Mouse (Mus musculus): Measurements from ENCODE around the gene Tsr3. TPM values are rescaled to one million over a fixed set of nuclear protein-coding genes. Genes with fewer than 3 reads are reported as not detected.
"Not testable (repeated sequence)": the region's sequence is repeated elsewhere in the genome, so short reads cannot be mapped to it uniquely, and the experiment has no call there.

Gene Tsr3
- polyA plus RNA-seq, 1 experiment from 2014 or later, result 19.7 TPM

DNA sequence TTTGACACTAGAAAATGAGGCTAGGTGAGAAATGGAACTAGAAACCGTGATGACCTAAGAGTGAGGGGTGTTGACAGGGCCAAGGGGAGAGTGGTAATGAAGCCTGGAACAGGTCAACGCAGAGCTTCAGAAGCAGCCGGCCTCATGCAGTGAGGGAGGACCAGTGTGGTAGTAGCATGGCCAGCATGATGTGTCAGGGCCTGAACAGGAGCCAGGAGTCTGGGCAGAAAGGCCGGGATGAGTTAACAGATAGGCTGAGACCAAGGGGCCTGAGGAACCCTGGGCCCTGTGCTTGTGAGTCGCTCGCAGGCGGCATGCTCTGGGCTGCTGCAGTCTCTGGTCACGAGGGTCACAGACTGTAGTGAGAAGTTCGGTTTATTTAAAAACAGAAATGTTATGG, 21.0 kb upstream of the Tsr3 start:
- Histone ChIP-seq H3K36me3 (replicated peaks; ENCODE audit: insufficient read depth, low read length) (peaks cover 33% of the 10 kb centered on the region), H3K4me1 (ENCODE audit: insufficient read depth) (peaks cover 25% of the 10 kb centered on the region), H3K4me3 (ENCODE audit: low read depth, low read length) (no peak overlapping the region), H3K27me3 (ENCODE audit: insufficient read depth, low read length) (no peaks in the 10 kb centered on the region), H3K27ac (ENCODE audit: low read depth) (no peak overlapping the region), H3K4me2 (ENCODE audit: low read depth, low read length) (no peak overlapping the region), H3K9me3 (ENCODE audit: low read length) (no peaks in the 10 kb centered on the region), H3K9ac (replicated peaks) (no peak overlapping the region)
- TF ChIP-seq CTCF (IDR thresholded peaks at IDR 0.05; ENCODE audit: low read depth) (no peak), EP300 (IDR thresholded peaks at IDR 0.05; ENCODE audit: low read depth) (no peak)
- DNase-seq (no peak), ATAC-seq (no peak)
- 84% methylated on average over 9 of the region's 9 CpGs for WGBS (ENCODE audit: insufficient replicate concordance)

DNA sequence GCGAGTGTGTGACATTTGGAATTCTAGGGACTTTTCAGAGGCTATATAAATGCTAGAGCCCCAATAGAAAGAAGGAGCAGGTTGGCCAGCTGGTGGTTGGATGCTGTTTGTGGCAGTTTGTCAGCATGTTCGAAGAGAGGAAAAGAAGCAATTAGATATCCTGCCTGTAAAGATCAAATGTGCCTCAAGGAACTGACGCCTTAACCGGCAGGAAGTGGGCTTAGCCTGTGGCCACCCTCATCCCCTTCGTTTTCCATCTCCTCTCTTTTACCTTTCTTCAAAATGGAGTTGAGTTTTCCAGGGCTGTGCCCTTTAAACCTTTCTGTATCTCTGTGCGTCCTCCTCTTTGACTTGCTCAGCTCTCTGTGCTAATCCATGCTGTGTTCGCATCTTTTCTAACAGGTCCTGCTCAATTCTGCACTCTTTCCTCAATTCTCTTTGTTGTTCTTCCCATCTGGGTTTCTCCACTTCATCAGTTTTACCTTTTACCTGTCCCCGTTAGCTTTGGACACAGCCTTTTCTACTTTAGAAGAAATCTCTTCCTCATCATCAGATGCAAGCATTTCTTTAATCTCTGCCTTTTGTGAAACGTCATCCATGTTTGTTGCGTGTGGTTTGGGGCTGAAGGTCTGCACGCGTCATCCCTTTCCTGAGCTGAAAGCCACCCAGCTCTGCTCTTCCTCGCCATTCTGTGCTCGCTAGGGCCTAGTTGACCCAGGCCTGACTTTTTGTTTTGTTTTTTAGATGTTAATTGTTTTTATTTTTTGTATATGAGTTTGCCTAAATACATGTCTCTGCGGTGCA, 20.3 kb upstream of the Tsr3 start:
- DNase-seq, result no peak
- Histone ChIP-seq H3K4me2 (ENCODE audit: low read depth, low read length) (no peak overlapping the region), H3K4me1 (ENCODE audit: insufficient read depth) (peaks cover 30% of the 10 kb centered on the region), H3K36me3 (replicated peaks; ENCODE audit: insufficient read depth, low read length) (peaks cover 25% of the 10 kb centered on the region), H3K4me3 (ENCODE audit: low read depth, low read length) (no peak overlapping the region), H3K27ac (ENCODE audit: low read depth) (no peak overlapping the region), H3K9me3 (ENCODE audit: low read length) (no peaks in the 10 kb centered on the region), H3K9ac (replicated peaks) (no peak overlapping the region), H3K27me3 (ENCODE audit: insufficient read depth, low read length) (no peaks in the 10 kb centered on the region)
- no peak for TF ChIP-seq CTCF (IDR thresholded peaks at IDR 0.05; ENCODE audit: low read depth)
- no peak for TF ChIP-seq EP300 (IDR thresholded peaks at IDR 0.05; ENCODE audit: low read depth)
- ATAC-seq, result no peak
- WGBS (ENCODE audit: insufficient replicate concordance), result 80% methylated on average over 15 of the region's 15 CpGs

DNA sequence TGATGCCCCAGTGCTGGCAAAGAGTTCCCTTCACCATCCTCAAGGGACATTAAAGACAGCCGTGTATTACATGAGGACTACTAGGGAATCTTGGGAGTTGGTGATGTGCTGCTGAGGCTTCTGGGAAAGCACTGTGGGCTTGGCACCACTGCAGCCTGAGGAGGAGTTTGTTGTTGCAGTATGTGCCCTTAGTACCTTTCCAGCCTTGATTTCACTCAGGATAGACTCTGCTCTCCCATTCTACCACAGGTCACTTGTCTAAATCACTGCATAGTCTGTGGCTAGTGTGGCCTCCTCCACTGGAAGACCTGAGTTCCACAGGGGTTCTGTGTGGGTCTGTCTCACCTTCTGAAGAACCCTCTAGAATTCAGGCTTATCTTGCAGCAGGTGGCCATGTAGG, 19.2 kb upstream of the Tsr3 start:
- H3K9ac ChIP-seq (replicated peaks), result no peak overlapping the region; the same call in 1 of the 2 replicates
- H3K4me3 ChIP-seq (ENCODE audit: low read depth, low read length), result no peak overlapping the region
- DNase-seq (no peak), ATAC-seq (no peak)
- H3K4me1 ChIP-seq (ENCODE audit: insufficient read depth), result peaks cover 38% of the 10 kb centered on the region
- no peak overlapping the region for H3K27ac ChIP-seq (ENCODE audit: low read depth)
- WGBS (ENCODE audit: insufficient replicate concordance), result 96% methylated on average over 1 of the region's 1 CpGs
- no peak overlapping the region for H3K4me2 ChIP-seq (ENCODE audit: low read depth, low read length)
- peaks cover 18% of the 10 kb centered on the region for H3K36me3 ChIP-seq (replicated peaks; ENCODE audit: insufficient read depth, low read length)
- no peaks in the 10 kb centered on the region for H3K27me3 ChIP-seq (ENCODE audit: insufficient read depth, low read length)
- TF ChIP-seq CTCF (IDR thresholded peaks at IDR 0.05; ENCODE audit: low read depth), result no peak
- TF ChIP-seq EP300 (IDR thresholded peaks at IDR 0.05; ENCODE audit: low read depth), result no peak
- H3K9me3 ChIP-seq (ENCODE audit: low read length), result no peaks in the 10 kb centered on the region

DNA sequence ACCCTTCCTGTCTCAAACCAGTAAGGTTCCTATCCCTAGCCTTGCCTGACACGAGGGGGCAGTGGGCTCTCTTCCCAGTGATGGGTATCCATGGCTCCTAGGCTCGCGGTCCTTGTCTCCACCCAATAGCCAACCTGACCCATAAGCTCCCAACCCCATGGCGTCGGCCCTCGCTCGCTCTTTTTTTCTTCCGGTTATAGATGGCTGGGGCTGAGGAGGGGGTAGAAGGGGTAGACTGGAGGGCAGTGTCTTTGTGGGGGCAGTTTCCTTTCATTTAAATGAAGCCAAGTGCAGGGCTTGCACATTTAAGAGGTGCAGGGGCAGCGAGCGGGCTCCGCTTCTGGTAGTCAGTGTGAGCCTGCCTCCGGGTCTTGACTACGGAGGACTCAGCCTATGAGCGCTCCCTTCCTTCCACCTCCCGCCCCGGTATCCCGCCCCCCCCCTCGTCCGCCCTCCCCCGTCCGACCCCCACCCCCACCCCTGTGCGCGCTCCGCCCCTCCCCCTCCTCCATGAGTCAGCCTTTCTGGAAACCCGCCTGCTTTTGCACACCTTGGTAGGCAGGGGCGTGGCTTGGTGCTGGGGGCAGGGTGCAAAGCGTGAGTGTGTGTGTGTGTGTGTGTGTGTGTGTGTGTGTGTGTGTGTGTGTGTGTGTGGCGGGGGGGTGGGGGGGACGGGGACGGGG, 18.0 kb upstream of the Tsr3 start:
- Histone ChIP-seq H3K9ac (replicated peaks) (peak overlapping the region; percentile 71), H3K36me3 (replicated peaks; ENCODE audit: insufficient read depth, low read length) (peaks cover 18% of the 10 kb centered on the region), H3K4me1 (ENCODE audit: insufficient read depth) (peaks cover 46% of the 10 kb centered on the region), H3K4me2 (ENCODE audit: low read depth, low read length) (peak overlapping the region; percentile 91), H3K27me3 (ENCODE audit: insufficient read depth, low read length) (no peaks in the 10 kb centered on the region), H3K27ac (ENCODE audit: low read depth) (peak overlapping the region; percentile 75), H3K9me3 (ENCODE audit: low read length) (no peaks in the 10 kb centered on the region), H3K4me3 (ENCODE audit: low read depth, low read length) (peak overlapping the region; percentile 67)
- TF ChIP-seq CTCF (IDR thresholded peaks at IDR 0.05; ENCODE audit: low read depth), result 0 out of 2 replicates have a peak, but pooled peaks have one; percentile 10
- TF ChIP-seq EP300 (IDR thresholded peaks at IDR 0.05; ENCODE audit: low read depth), result no peak
- peak; percentile 74 for ATAC-seq
- WGBS (ENCODE audit: insufficient replicate concordance), result 5% methylated on average over 21 of the region's 30 CpGs
- DNase-seq, result peak; percentile 85

DNA sequence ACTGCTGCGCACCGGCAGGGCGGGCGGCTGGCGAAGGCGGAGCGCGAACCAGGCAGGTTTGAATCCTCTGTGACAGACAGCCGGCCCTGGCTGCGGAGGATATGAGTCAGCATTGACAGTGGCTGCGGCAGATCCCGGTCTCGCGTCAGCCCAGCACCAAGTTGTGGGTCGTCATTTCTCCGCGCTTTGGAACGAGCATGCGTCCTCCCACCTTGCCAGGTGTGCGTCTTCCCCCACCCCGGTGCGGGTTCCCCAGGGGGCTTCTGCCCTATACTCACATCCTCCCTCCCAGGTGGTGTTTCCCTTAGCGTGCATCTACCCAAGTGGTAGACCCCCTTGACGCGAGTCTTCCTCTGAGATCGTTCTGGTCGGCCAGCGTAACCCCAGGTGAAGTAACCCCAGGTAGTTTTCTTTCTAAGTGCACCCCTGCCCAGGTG, 17.4 kb upstream of the Tsr3 start:
- H3K9ac ChIP-seq (replicated peaks), result peak overlapping the region; percentile 73
- H3K4me2 ChIP-seq (ENCODE audit: low read depth, low read length), result peak overlapping the region; percentile 91
- 8% methylated on average over 11 of the region's 28 CpGs for WGBS (ENCODE audit: insufficient replicate concordance)
- DNase-seq, result peak; percentile 39
- peak; percentile 80 for ATAC-seq
- peak overlapping the region; percentile 84 for H3K27ac ChIP-seq (ENCODE audit: low read depth)
- peak overlapping the region; percentile 67 for H3K4me3 ChIP-seq (ENCODE audit: low read depth, low read length)
- peaks cover 18% of the 10 kb centered on the region for H3K36me3 ChIP-seq (replicated peaks; ENCODE audit: insufficient read depth, low read length)
- not testable (repeated sequence) for H3K9me3 ChIP-seq (ENCODE audit: low read length); H3K27me3 ChIP-seq (ENCODE audit: insufficient read depth, low read length)
- peaks cover 46% of the 10 kb centered on the region for H3K4me1 ChIP-seq (ENCODE audit: insufficient read depth)

DNA sequence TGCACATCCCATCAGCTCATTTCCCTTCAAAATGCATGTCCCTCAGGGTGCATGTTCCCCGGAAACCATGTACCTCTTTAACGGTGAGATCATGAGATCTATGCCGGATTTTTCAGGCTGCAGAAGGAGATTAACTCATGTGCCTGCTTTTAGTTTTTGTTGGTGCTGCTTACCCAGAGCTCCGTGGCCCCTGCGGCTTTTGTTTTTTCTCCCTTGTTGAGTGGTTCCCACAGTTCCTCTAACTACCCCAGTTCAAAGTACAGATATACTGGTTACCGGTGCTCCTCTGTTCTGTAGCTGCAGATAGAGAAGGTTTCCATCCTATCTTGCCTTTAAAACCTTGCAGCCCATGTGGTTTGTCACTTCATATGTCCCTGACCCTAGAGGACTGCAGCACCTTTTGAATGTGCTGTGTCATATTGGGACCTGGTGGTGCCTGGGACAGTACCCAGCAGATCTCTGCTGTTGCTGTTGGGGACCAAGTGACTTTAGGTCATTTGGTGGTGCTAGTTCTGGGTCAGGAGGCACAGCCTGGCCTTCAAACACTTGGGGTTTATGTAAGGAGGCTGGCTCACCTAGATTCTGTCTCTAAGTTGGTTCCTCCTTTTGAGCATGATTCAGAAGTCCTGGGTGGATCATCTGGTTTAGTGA, 16.9 kb upstream of the Tsr3 start:
- DNase-seq, result no peak
- peaks cover 46% of the 10 kb centered on the region for H3K4me1 ChIP-seq (ENCODE audit: insufficient read depth)
- 15% methylated on average over 6 of the region's 6 CpGs for WGBS (ENCODE audit: insufficient replicate concordance)

More for the DNA sequence above, 16.9 kb upstream of the Tsr3 start:
- H3K4me3 ChIP-seq (ENCODE audit: low read depth, low read length), result peak overlapping the region; percentile 67
- peak overlapping the region; percentile 91 for H3K4me2 ChIP-seq (ENCODE audit: low read depth, low read length)
- H3K36me3 ChIP-seq (replicated peaks; ENCODE audit: insufficient read depth, low read length), result peaks cover 18% of the 10 kb centered on the region
- H3K27me3 ChIP-seq (ENCODE audit: insufficient read depth, low read length), result no peaks in the 10 kb centered on the region
- H3K9ac ChIP-seq (replicated peaks), result peak overlapping the region; percentile 73
- peak overlapping the region; percentile 84 for H3K27ac ChIP-seq (ENCODE audit: low read depth)
- ATAC-seq, result peak; percentile 55
- TF ChIP-seq CTCF (IDR thresholded peaks at IDR 0.05; ENCODE audit: low read depth), result no peak
- peak; percentile 55; the same call in 1 of the 2 replicates for TF ChIP-seq EP300 (IDR thresholded peaks at IDR 0.05; ENCODE audit: low read depth)
- no peaks in the 10 kb centered on the region for H3K9me3 ChIP-seq (ENCODE audit: low read length)
